Mouse (Mus musculus) liver, postnatal 0 days (tissue): ENCODE results near the gene Tnip1.

Experiments
- CTCF ChIP-seq: sonication (generic); IDR thresholded peaks from 2 replicates; pipeline ENCODE4 v1.5.1; 2016; ENCODE audit warnings: antibody characterized with exemption, low read depth
- EP300 ChIP-seq: IDR thresholded peaks from 2 replicates; pipeline ENCODE4 v1.6.1; 2016; ENCODE audit warnings: antibody characterized with exemption, low read depth, mild to moderate bottlenecking

DNA sequence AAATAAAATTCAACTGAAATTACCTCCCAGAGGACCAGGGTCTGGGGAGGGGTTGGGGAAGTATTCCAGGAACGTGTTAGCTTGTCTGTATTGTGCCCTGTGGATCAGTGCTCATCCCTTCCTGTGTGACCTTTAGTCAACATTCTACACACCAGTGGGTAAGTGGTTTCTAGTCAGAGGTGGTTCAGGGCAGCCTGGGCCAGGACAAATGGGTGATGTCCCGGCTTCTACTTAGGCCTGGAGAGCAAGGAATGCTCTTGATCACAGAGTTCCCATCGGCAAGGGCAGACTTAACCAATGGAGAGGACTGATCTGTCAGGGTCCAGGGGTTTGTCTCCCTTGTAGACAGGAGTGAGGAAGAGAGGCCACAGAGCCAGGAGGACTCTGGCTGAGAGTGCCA, 40.2 kb downstream of the Tnip1 start:
- TF ChIP-seq CTCF (no peak), EP300 (no peak)
